Mouse (Mus musculus) kidney, postnatal 0 days (tissue): ENCODE results near the gene Cir1. TPM values are rescaled to one million over a fixed set of nuclear protein-coding genes. Genes with fewer than 3 reads are reported as not detected.

ENCODE experiments used
- ATAC-seq: fragments of 200-750 bp; cut with Nextera tagmentation; replicated peaks from 2 replicates; pipeline ENCODE4 v1.8.0; 2017; ENCODE audit warnings: low read depth, moderate number of reproducible peaks, moderate TSS enrichment, moderate library complexity; ENCODE audit not compliant: low FRiP score
- DNase-seq: peaks from one replicate; pipeline ENCODE4 v3.0.0-alpha.2; 2016; ENCODE audit warnings: low spot score
- H3K27ac ChIP-seq: fragments of 300-500 bp; sonication (generic); 2 replicates; pipeline ENCODE4 v1.5.1; 2014; ENCODE audit warnings: mild to moderate bottlenecking
- H3K27me3 ChIP-seq: fragments of 300-500 bp; sonication (generic); 2 replicates; pipeline ENCODE4 v1.6.1; 2014; ENCODE audit warnings: low read length, mixed read lengths; ENCODE audit not compliant: insufficient read depth
- H3K36me3 ChIP-seq: fragments of 300-500 bp; sonication (generic); 2 replicates; pipeline ENCODE4 v1.6.1; 2014; ENCODE audit warnings: low read length, mixed read lengths; ENCODE audit not compliant: insufficient read depth
- H3K4me1 ChIP-seq: fragments of 300-500 bp; sonication (generic); replicated peaks from 2 replicates; pipeline ENCODE4 v1.6.1; 2014; ENCODE audit warnings: antibody characterized with exemption, low read length, mixed read lengths; ENCODE audit not compliant: insufficient read depth
- H3K4me2 ChIP-seq: fragments of 300-500 bp; sonication (generic); 2 replicates; pipeline ENCODE4 v1.6.1; 2014; ENCODE audit warnings: mild to moderate bottlenecking, low read length, moderate library complexity, mixed read lengths
- H3K4me3 ChIP-seq: fragments of 300-500 bp; sonication (generic); replicated peaks from 2 replicates; pipeline ENCODE4 v1.5.1; 2014; ENCODE audit warnings: low read depth, low read length
- H3K9ac ChIP-seq: fragments of 300-500 bp; sonication (generic); 2 replicates; pipeline ENCODE4 v1.6.1; 2014; ENCODE audit warnings: low read depth, low read length
- H3K9me3 ChIP-seq: fragments of 300-500 bp; sonication (generic); replicated peaks from 2 replicates; pipeline ENCODE4 v1.6.1; 2016; ENCODE audit warnings: low read length, inconsistent platforms, mixed read lengths
- CTCF ChIP-seq: IDR thresholded peaks from 2 replicates; pipeline ENCODE4 v1.5.1; 2016; ENCODE audit warnings: antibody characterized with exemption, low read depth, mild to moderate bottlenecking, moderate library complexity
- WGBS: fragments of 180-500 bp; shearing (Covaris S2); extraction: QIAGEN DNeasy Blood & Tissue Kit; methylation state at CpG from one replicate; pipeline ENCODE4 v1.1.7; 2014; 5-methylcytosine and 5-hydroxymethylcytosine counted together
- polyA plus RNA-seq: library from polyadenylated mRNA; unstranded; fragments of >200 nt; fragmentation: Nextera tagmentation; extraction: Ambion mirVana; gene quantifications from 2 replicates; pipeline ENCODE4 v1.2.1, GENCODE M21; 2015

The Cir1 gene
- polyA plus RNA-seq, 1 experiment from 2014 or later = 33.8 TPM

GRCm38 (mm10) chr2:73306006-73306405 is 6.5 kb downstream of the Cir1 start:
- WGBS = 54% methylated on average over 7 of the region's 7 CpGs
- no peaks in the 10 kb centered on the region for H3K9me3 ChIP-seq
- H3K27ac ChIP-seq = no peak overlapping the region
- no peak overlapping the region for H3K9ac ChIP-seq
- peaks cover 30% of the 10 kb centered on the region for H3K36me3 ChIP-seq
- no peaks in the 10 kb centered on the region for H3K27me3 ChIP-seq
- no peaks in the 10 kb centered on the region for H3K4me1 ChIP-seq
- no peak for DNase-seq
- no peak overlapping the region for H3K4me3 ChIP-seq
- H3K4me2 ChIP-seq = no peak overlapping the region
- TF ChIP-seq CTCF = no peak
- ATAC-seq = no peak

DNA sequence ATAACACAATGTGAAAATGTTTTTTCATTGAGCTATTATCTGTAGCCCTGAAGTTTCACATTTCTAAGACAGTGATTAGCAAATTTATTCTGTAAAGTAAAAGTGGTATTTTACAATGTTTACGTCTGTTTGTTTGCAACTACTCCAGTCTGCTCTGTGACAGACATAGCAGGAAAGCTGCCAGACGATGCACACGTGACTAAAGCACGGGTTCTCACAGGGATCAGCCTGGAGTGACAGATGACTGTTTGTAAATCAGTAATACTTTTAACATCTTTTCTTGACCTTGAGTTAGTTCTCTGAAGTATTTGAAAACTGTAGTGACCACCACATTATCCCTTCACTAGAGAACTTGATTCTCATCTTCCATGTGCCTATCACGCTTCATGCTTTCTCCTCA is 8.0 kb downstream of the Cir1 start:
- Histone ChIP-seq H3K9ac (no peak overlapping the region), H3K4me3 (no peak overlapping the region), H3K27ac (no peak overlapping the region), H3K9me3 (no peaks in the 10 kb centered on the region), H3K4me1 (no peaks in the 10 kb centered on the region), H3K36me3 (peaks cover 30% of the 10 kb centered on the region), H3K4me2 (no peak overlapping the region), H3K27me3 (no peaks in the 10 kb centered on the region)
- 87% methylated on average over 5 of the region's 5 CpGs for WGBS
- TF ChIP-seq CTCF = no peak
- ATAC-seq (no peak), DNase-seq (no peak)

- H3K4me1 ChIP-seq = no peaks in the 10 kb centered on the region
- no peak for TF ChIP-seq CTCF
- no peak overlapping the region for H3K27ac ChIP-seq
- no peaks in the 10 kb centered on the region for H3K27me3 ChIP-seq
- no peak overlapping the region for H3K4me3 ChIP-seq
- ATAC-seq = no peak
- peaks cover 26% of the 10 kb centered on the region for H3K36me3 ChIP-seq
- no peak for DNase-seq
- H3K9me3 ChIP-seq = no peaks in the 10 kb centered on the region
- 94% methylated on average over 9 of the region's 9 CpGs for WGBS
- H3K4me2 ChIP-seq = no peak overlapping the region
- no peak overlapping the region for H3K9ac ChIP-seq
Measured at GRCm38 (mm10) chr2:73302722-73303121, 9.8 kb downstream of the Cir1 start.

GRCm38 (mm10) chr2:73301979-73302378 is 10.5 kb downstream of the Cir1 start:
- Histone ChIP-seq H3K9ac (no peak overlapping the region), H3K27ac (no peak overlapping the region), H3K4me3 (no peak overlapping the region), H3K9me3 (no peaks in the 10 kb centered on the region), H3K27me3 (no peaks in the 10 kb centered on the region), H3K36me3 (peaks cover 19% of the 10 kb centered on the region; the same call in 1 of the 2 replicates), H3K4me2 (no peak overlapping the region), H3K4me1 (no peaks in the 10 kb centered on the region)
- ATAC-seq (no peak), DNase-seq (no peak)
- WGBS = 82% methylated on average over 1 of the region's 1 CpGs
- no peak for TF ChIP-seq CTCF

- no peak overlapping the region for H3K4me3 ChIP-seq
- 83% methylated on average over 3 of the region's 3 CpGs for whole genome bisulfite sequencing
- H3K9ac ChIP-seq = no peak overlapping the region
- DNase-seq (no peak), ATAC-seq (no peak)
- H3K27me3 ChIP-seq = no peaks in the 10 kb centered on the region
- H3K36me3 ChIP-seq = peaks cover 15% of the 10 kb centered on the region; the same call in 1 of the 2 replicates
- H3K9me3 ChIP-seq = no peaks in the 10 kb centered on the region
- no peak overlapping the region for H3K27ac ChIP-seq
- no peak overlapping the region for H3K4me2 ChIP-seq
- TF ChIP-seq CTCF = no peak
- H3K4me1 ChIP-seq = no peaks in the 10 kb centered on the region
Measured at GRCm38 (mm10) chr2:73298841-73299240, 13.7 kb downstream of the Cir1 start.

DNA sequence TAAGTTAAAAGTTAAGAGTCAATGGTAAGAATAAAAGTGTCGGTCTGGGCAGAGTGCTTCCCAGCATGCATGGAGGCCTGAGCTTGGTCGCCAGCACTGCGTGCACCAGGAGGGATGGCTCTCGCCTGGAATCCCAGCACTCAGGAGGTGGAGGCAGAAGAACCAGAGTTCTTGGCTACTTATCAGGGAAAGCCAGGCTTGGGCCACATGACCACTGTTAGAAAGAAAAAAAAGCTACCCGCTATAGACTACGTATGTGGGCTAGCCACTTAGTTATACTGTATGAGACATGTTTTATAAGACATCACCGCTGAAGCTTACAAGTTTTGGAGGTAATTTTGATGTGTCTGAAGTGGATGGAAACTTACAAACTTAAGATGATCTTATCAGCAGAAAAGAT is 14.3 kb downstream of the Cir1 start:
- Histone ChIP-seq H3K36me3 (peaks cover 16% of the 10 kb centered on the region; the same call in 1 of the 2 replicates), H3K9ac (no peak overlapping the region), H3K9me3 (no peaks in the 10 kb centered on the region), H3K27ac (no peak overlapping the region), H3K27me3 (no peaks in the 10 kb centered on the region), H3K4me2 (no peak overlapping the region), H3K4me1 (no peaks in the 10 kb centered on the region), H3K4me3 (no peak overlapping the region)
- 91% methylated on average over 7 of the region's 7 CpGs for WGBS
- DNase-seq (no peak), ATAC-seq (no peak)
- no peak for TF ChIP-seq CTCF

DNA sequence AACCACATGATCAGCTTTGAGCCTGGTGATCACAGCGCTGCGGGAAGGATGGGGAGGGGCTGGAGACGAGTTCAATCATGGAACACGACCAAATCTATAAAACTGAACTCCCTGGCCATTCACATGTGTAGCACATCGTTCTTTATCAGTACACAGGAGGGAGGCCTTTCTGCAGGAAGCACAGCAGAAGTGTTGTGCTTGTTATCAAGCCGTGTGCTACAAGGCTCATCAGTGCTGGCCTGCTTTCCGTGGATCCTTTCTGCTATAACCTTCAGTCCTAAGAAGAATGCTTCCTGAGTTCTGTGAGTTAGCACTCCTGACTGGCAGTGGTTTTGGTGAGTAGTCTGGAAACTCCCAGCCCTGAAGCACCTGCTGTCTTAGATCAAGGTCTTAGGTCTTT is 17.5 kb downstream of the Cir1 start:
- no peaks in the 10 kb centered on the region for H3K9me3 ChIP-seq
- H3K36me3 ChIP-seq = 0 out of 2 replicates have a peak, but pooled peaks cover 19% of the 10 kb centered on the region
- no peak overlapping the region for H3K4me3 ChIP-seq
- H3K4me1 ChIP-seq = no peaks in the 10 kb centered on the region
- DNase-seq = no peak
- no peak overlapping the region for H3K27ac ChIP-seq
- WGBS = 75% methylated on average over 7 of the region's 7 CpGs
- ATAC-seq = no peak
- H3K27me3 ChIP-seq = no peaks in the 10 kb centered on the region
- TF ChIP-seq CTCF = no peak
- H3K4me2 ChIP-seq = no peak overlapping the region
- H3K9ac ChIP-seq = no peak overlapping the region
